Mouse (Mus musculus): Measurements from ENCODE around the gene Sec31a.

- TF ChIP-seq POLR2A (IDR thresholded peaks at IDR 0.05; ENCODE audit: insufficient read length, low read depth) (no peak), E2F4 (IDR thresholded peaks at IDR 0.05; ENCODE audit: insufficient read depth) (no peak), TCF12 (IDR thresholded peaks at IDR 0.05; ENCODE audit: insufficient read depth, poor library complexity, severe bottlenecking) (no peak), USF1 (IDR thresholded peaks at IDR 0.05; ENCODE audit: low read depth) (no peak), MAX (IDR thresholded peaks at IDR 0.05; ENCODE audit: low read depth) (no peak), CEBPB (IDR thresholded peaks at IDR 0.05; ENCODE audit: insufficient read depth, poor library complexity, severe bottlenecking) (no peak), SRF (IDR thresholded peaks at IDR 0.05; ENCODE audit: control insufficient read depth, insufficient read length, low read depth) (no peak), MYOG (IDR thresholded peaks at IDR 0.05; ENCODE audit: control insufficient read depth in 1 of 3, insufficient read depth in 1 of 3, insufficient read length in 2 of 3, low read depth in 2 of 3) (no peak), REST (IDR thresholded peaks at IDR 0.05; ENCODE audit: insufficient read depth, insufficient read length) (no peak)
Observed at GRCm38 (mm10) chr5:100317842-100318241, 98.2 kb downstream of the Sec31a start.

Measured in myocyte (in vitro differentiated cells).